Mouse (Mus musculus): ENCODE results near the gene Eml2. TPM values are rescaled to one million over a fixed set of nuclear protein-coding genes. Genes with fewer than 3 reads are reported as not detected.
A peak's percentile ranks its signal among the peaks of the same experiment; 100 is the strongest.

Eml2 gene
- total RNA-seq, 2 experiments from 2014 or later = 45.2 to 65.2 TPM

DNA sequence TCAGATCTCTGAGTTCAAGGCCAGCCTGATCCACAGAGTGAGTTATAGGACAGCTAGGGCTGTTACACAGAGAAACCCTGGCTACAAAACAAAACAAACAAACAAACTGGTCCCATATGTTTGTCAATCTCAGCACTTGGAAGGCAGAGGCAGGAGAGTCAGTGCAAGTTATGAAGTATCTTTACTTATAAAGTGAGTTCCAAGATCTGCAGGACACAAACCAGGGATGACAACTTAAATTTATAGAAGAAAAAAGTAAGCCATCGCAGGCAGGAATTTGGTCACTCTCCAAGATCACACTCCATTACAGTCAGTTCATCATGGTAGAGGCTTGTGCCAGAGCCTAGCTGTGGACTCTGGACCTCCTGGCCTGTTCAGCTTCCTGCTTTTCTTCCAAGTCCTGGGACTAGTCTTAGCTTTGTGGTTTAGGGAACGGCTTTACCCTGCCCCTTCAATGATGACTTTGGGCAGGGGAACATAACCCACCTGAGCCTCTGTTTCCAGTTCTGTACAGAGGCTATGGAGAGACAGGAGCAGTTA, 53.9 kb downstream of the Eml2 start:
- no peak for DNase-seq

DNA sequence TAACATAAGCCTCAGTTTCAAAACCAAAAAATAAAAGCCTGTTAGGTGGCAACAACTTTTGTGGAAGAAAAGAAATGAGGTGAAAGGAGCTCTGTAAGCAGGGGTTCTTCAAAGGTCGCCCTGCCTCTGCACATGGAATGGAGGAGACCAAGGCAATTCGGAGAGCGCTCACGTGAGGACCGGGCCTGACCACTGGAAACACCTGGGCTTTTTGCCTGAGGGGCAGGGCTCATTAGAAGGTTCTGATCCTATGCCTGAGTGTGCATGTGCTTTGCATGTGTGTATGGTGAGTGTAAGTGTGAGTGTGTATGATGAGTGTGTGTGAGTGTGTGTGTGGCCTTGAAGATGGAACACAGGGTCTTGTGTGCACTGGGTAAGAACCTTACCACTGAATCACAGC, 54.7 kb downstream of the Eml2 start:
- no peak for DNase-seq

DNA sequence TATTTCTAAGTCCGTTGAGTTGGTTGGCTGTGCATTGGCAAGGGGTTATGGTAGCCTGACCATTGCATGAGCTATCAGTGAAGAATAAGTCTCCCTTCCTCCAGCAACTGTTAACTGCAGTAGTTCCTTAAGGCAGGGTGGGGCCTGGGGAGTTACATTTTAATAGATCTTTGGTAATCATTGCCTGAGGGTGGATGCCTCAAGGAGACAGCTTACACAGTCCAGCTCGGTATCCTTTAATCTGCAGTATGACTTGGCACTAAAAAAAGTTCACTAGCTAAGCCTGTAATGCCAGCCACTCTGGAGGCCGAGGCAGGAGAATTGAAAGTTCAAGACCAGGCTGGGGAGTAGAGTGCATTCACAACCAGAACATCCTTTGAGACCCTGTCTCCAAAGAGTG, 55.6 kb downstream of the Eml2 start:
- DNase-seq = no peak

DNA sequence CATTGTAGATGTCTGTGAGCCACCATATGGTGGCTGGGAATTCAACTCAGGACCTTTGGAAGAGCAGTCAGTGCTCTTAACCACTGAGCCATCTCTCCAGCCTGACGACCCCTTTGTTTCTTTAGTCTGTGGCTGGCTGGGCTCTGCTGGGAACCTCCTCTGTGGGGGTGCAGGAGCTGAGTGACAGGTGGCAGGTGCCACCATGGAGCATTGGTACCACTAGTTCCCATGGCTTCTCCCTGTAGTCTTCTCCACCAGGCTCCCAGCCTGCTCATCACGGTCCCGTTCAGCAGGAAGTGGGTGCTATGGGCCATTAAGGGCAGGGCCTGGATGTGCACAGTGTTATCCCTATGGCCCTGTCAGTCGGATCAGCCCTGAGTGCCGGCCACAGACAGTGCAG, 58.4 kb downstream of the Eml2 start:
- DNase-seq = no peak

DNA sequence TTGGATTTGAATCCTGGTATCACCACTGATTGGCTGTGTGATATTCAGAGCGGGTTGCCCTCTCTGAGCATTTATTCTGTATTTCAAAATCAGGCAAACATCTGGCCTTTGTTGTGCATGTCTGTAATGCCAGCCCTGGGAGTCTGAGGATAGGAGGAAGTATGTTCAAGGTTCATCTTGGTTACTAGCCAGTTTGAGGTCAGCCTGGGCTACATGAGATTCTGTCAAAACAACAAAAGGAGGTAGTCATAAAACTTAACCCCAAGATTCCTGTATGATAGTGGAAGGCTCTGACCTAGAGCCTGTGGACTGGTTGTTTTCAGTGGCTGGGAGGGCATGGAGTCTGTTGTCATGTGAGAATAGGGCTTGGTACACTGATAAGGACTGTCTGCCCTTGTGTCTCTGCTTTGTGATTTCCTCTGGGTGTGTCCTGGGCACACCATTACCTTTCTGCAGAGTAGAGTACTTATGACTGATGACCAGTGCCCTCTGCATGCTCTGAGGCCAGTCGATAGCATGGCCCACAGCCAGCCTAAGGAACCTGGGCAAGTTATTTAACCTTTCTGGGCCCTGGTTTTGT, 59.0 kb downstream of the Eml2 start:
- DNase-seq = no peak

DNA sequence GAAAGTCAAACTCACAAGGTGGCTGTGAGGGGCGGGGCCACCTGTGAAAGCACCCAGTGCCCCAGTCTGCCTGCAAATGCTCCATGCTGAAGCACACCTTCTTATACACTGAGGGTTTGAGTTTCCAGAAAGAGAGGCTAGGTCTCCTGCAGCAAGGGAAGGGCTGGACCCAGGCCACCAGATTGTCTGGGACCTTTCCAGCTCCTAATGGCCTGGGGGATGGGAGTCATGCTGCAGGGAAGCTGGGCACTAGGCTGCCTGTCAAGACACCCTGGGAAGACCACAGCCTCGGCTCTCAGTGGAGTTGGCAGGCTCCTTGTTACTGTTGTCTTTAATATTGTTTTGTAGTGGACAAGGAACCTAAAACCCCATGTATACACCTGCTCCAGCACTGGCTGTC, 60.2 kb downstream of the Eml2 start:
- no peak for DNase-seq

DNA sequence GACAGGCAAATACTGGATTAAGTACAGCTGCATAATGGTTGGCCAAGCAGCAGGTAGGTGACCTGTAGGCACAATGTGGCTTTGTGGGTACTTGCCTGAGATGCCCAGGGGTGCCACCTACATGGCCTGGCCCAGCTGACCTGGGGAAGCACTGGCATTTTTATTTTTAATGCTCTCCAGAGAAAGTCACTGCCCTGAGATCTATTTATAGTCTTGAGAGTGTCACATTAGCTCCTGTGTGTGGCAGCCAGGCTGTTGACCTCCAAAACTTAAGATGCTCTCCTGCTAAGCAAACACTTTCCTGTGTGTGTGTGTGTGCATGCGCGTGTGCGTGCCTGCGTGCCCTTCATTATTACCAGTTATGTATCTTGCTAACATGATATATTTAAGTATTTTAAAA, 62.1 kb downstream of the Eml2 start:
- DNase-seq = no peak

DNA sequence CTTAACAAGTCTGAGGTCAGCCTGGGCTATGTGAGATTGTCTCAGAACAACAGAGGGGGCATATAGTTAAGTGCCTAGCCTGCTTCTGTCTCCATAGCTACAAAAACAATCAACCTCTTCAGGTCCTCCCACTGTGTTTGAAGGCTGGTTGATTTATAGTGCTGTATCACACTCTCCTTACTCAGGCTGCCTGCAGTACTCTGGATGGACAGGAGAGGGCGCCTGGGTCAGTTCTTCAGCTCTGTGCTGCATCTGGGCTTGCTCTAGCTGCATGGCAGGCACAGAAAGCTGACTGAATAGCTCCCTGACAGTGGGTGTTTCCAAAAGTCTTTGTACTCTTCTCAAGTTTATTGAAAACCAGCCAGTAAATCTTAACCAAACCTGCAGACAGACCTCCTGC, 63.2 kb downstream of the Eml2 start:
- DNase-seq = peak; percentile 89 to 92

DNA sequence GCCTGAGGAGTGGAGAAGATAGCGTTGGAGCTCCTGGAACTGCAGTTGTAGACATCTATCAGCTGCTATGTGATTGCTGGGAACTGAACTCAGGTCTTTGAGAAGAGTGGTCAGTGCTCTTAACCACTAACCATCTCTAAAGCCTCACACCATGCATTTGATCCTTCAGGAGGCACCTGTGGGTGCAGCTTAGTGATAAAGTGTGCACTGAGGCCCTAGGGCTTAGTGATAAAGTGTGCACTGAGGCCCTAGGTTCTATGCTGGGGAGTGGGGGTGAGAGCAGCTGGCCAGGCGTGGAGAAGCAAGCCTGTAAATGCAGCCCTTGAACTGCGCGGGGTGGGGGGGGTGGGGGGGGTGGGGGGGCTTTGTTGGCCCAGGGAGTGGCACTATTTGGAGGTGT, 63.8 kb downstream of the Eml2 start:
- no peak for DNase-seq

DNA sequence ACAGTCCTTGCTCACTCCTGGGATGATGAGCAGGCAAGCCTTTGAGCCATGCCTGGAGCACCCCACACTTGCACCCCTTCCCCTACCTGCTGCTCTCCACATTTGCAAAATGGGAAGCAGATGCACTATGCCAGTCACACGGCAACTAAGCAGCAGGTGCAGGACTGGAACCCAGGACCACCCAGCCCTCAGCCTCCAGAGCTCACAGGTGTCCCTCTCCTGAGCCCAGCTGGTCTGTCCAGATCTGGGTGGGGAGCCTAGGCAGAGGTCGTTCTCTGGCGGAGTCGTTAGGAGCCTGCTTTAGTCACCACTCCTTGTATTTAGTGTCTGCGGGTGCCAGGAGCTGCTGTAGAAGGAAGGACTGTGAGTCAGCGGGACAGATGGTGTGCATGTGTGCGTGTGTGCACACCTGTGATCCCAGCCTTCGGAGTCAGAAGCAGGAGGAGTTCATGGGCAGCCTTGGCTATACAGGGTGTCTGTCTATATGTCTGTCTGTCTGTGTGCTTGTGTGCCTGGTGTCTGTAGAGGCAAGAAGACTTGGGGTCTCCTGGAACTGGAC, 64.8 kb downstream of the Eml2 start:
- DNase-seq = no peak

DNA sequence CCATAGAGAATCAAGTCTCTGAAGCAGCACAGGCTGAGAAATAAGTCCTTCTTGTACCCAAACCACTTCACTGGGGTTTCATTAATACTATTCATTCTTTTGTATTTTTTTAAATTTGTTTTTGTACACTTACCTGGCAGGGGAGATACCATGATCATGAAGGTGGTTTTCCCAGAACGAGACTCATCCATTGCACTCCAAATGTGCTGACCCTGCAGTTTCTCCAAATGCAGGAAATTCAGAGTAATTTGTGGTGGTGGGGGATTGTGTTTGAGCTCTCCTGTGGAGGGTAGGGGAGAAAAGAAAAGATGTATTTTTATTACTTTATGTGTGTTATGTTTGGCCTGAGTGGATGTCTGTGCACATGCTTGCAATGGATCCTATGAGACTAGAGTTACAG, 65.8 kb downstream of the Eml2 start:
- DNase-seq = no peak

DNA sequence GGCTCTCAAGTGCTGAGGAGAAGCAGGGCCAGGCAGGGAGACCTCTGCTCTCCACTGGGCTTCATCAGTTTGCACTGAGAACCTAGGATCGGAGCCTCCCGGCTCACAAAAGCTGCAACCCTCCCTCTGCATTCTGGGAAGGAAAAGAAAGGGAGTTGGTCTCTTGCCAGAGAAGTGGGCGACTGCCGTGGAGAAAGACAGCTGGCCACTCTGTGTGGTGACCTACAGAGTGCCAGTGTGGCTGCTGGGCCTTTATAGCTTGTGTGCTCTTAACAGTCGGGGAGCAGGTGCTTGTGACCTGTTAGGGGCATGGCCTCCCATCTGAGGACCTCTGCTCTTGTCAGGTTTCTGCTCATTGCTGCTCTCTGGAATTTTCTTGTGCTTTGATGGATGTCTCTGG, 67.6 kb downstream of the Eml2 start:
- DNase-seq = no peak

DNA sequence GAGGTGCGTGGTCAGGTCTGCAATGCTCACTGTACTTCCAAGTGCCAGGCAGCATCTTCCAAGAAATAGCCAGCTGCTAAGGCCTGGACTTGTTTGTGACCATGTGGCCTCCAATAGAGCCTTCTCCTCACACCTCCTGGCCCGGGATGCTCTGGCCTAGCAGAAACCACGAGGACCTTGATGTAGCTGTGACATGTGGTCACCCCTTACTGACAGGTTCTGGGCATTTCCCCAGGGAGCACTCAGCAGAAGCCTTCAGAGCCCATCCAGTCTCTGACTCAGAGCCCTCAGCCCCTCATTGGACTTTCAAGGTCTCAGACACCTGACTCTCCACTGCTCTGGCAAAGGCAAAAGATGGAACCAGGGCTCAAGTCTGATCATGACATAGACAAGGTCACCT, 68.9 kb downstream of the Eml2 start:
- DNase-seq = peak; percentile 56 to 62

DNA sequence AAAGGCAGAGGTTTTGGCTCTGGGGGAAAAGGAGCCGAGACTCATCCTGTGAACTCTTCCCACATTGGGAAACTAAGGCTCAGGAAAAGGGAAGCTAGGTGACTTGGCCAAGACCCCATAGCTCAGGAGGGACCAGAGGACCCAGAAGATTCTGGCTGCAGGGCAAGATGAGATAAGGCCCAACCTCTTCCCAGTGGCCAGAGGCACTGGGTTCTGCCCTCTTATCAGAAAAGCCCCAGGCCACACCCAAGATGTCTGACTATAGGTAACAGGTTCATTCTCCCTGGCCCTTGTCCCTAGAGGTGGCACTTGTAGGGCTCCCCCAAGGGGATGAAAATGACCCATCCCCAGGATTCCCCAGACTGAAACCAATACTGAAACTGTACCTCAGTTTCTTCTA, 70.6 kb downstream of the Eml2 start:
- DNase-seq = no peak

DNA sequence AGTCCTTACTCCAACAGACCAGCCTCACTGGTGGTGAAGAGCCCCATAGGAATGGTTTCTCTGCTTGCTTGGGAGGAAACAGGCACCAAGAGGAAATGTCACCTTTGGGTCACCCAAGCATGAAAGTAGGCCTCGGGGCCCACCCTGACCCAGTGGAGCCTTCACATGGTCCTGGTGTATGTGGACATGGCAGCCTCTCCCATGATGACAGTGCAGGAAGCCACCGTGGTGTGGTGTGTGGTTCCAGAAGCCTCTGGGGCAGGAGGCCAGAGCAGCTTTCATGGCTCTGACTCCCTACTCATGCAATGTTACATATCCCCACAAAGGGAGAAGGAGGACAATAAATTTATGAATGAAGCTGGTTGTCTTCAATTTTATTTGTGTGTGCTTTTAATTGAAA, 71.3 kb downstream of the Eml2 start:
- DNase-seq = no peak

DNA sequence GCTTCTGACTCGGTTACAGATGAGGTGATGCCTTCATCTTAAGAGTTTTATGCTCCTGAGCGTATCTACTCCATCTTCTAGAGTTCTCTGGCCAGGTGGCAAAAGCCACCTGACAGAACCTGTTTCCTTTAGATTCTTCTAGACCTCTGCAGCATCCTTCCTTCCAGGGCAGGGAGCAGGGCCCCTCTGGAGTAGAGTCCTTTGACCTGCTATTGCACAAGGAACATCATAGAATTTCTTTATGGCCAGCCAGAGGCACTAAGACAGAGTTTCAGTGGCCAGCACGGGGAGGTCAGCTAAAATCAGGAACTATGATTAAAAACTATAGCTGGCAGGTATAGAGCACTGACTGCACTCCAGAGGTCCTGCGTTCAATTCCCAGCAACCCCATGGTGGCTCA, 75.9 kb downstream of the Eml2 start:
- no peak for DNase-seq

DNA sequence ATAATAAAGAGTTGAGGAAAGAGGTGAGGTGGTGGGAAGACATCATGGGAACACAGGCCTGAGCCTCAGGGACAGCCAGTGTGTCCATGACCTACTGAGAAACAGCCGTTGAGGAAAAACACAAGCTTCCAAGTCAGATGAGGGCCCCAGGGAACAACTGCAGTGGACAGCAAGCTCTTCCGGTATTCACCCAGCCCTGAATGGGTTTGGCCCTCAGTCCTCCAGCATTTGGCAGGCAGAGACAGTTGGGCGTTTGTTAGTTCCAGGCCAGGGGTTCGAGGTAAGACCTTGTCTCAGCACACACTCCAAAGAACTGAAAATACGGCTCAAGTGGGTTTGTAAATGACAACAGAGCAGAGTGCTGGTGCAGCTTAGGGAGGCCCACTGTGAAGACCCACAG, 77.2 kb downstream of the Eml2 start:
- DNase-seq = peak in 1 of 2 experiments; percentile 15

DNA sequence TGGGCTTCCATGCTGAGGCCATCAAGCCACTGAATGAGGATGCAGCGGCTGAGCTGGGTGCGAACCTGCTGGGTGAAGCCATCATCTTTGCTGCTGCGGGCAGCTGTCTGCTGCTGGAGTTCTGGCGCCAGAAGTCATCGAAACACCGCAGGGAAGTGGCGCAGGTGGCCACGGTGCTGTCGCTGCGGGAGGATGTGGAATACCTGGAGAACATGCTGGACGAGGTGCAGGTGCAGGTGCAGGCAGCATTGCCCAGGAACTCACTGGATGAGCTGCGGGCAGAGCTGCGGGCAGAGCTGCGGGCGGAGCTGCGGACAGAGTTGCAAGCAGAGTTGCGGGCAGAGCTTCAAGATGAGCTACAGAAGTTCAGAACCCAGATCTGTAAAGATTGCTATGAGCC, 79.2 kb downstream of the Eml2 start:
- DNase-seq = no peak

Small RNA genes lying within 50 kb of the gene (microRNA-seq; reads per million reads assigned to microRNA genes)
- gene Mir330 = 687 reads per million, percentile 74 among the genes with 10 or more reads in this experiment

Other genes starting within 250 kb of the Eml2 start
- not detected for gene Nanos2, start 189.0 kb upstream of the Eml2 start, total RNA-seq (2021)
- gene Mypop, start 185.2 kb upstream of the Eml2 start, total RNA-seq (2021) = 10 to 100 TPM; 10.3 to 12.2 TPM
- gene Irf2bp1, start 172.4 kb upstream of the Eml2 start, total RNA-seq (2021) = 10 to 100 TPM; 47.0 to 47.5 TPM
- gene Foxa3, start 152.9 kb upstream of the Eml2 start, total RNA-seq (2021) = not detected
- gene Sympk, start 152.0 kb upstream of the Eml2 start, total RNA-seq (2021) = 100 to 1,000 TPM in 1 of 2 experiments, 10 to 100 TPM in 1; 88.7 to 102 TPM
- gene Rsph6a, start 121.7 kb upstream of the Eml2 start, total RNA-seq (2021) = not detected
- 10 to 100 TPM; 53.8 to 57.1 TPM for gene Dmwd, start 100.2 kb upstream of the Eml2 start, total RNA-seq (2021)
- 100 to 1,000 TPM in 1 of 2 experiments, 10 to 100 TPM in 1; 81.5 to 110 TPM for gene Dmpk, start 92.6 kb upstream of the Eml2 start, total RNA-seq (2021)
- 10 to 100 TPM; 14.0 to 15.6 TPM for gene Six5, start 81.8 kb upstream of the Eml2 start, total RNA-seq (2021)
- not detected for gene Gm4969, start 58.1 kb upstream of the Eml2 start, total RNA-seq (2021)
- 10 to 100 TPM; 11.5 to 13.1 TPM for gene Fbxo46, start 56.6 kb upstream of the Eml2 start, total RNA-seq (2021)
- 10 to 100 TPM; 17.4 to 18.8 TPM for gene Qpctl, start 27.1 kb upstream of the Eml2 start, total RNA-seq (2021)
- 100 to 1,000 TPM in 1 of 2 experiments, 10 to 100 TPM in 1; 96.5 to 105 TPM for gene Snrpd2, start 26.7 kb upstream of the Eml2 start, total RNA-seq (2021)
- gene Gipr, start 10.3 kb upstream of the Eml2 start, total RNA-seq (2021) = under 1 TPM; 0.40 to 0.56 TPM
- 10 to 100 TPM in 1 of 2 experiments, 1 to 10 TPM in 1; 5.9 to 12.9 TPM for gene Gpr4, start 36.1 kb downstream of the Eml2 start, total RNA-seq (2021)
- gene Opa3, start 51.9 kb downstream of the Eml2 start, total RNA-seq (2021) = 10 to 100 TPM; 31.7 to 37.4 TPM
- gene Vasp, start 95.4 kb downstream of the Eml2 start, total RNA-seq (2021) = 10 to 100 TPM; 45.4 to 55.0 TPM
- not detected for gene Ppm1n, start 103.6 kb downstream of the Eml2 start, total RNA-seq (2021)
- gene Rtn2, start 106.2 kb downstream of the Eml2 start, total RNA-seq (2021) = 1 to 10 TPM; 4.6 to 5.1 TPM
- 10 to 100 TPM; 11.2 to 23.6 TPM for gene Fosb, start 133.6 kb downstream of the Eml2 start, total RNA-seq (2021)
- gene Ercc1, start 168.4 kb downstream of the Eml2 start, total RNA-seq (2021) = 10 to 100 TPM; 33.0 to 38.8 TPM
- gene Cd3eap, start 183.1 kb downstream of the Eml2 start, total RNA-seq (2021) = 10 to 100 TPM; 11.3 to 12.8 TPM
- 1 to 10 TPM; 5.8 to 8.9 TPM for gene Ppp1r13l, start 183.3 kb downstream of the Eml2 start, total RNA-seq (2021)
- 10 to 100 TPM; 29.7 to 32.8 TPM for gene Ercc2, start 205.6 kb downstream of the Eml2 start, total RNA-seq (2021)
- 1 to 10 TPM in 1 of 2 experiments, under 1 TPM in 1; 0.89 to 2.2 TPM for gene Klc3, start 227.7 kb downstream of the Eml2 start, total RNA-seq (2021)
- gene Ckm, start 228.4 kb downstream of the Eml2 start, total RNA-seq (2021) = under 1 TPM in 1 of 2 experiments, not detected in 1; 0.66 TPM